Mouse (Mus musculus) bone marrow macrophage, adult 2 months (primary cell): Measurements from ENCODE around the gene Ccdc125.

Experiments used
- CTCF ChIP-seq: IDR thresholded peaks from 2 replicates; pipeline ENCODE4 v1.5.1; 2012; ENCODE audit warnings: low read depth, mild to moderate bottlenecking, low read length, moderate library complexity
- POLR2A ChIP-seq: IDR thresholded peaks from 2 replicates; pipeline ENCODE4 v1.6.1; 2012; ENCODE audit warnings: mild to moderate bottlenecking, low read depth, low read length, borderline replicate concordance

DNA sequence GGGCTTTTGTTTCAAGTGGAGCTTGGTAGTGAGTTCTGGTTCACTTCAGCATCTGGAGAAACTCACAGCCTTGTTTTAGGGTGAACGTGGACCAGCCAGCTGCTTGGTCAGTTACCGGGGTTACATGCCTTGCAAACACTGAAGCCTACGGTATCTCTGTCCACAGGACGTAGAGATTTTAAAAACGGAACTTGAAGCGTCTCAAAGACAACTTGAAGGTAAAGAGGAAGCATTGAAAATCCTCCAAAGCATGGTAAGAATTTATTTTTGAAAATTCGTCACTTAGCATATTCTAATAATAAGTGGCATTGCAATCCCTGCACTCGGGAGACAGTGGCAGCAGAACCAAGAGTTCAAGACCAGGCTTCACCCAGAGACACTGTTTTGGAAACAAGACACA is 12.1 kb downstream of the Ccdc125 start:
- TF ChIP-seq CTCF = no peak
- TF ChIP-seq POLR2A = no peak
